Mouse (Mus musculus) ovary, postnatal 36 days (tissue): ENCODE measurements around the gene Usp47.
A peak's percentile ranks its signal among the peaks of the same experiment; 100 is the strongest.
"Not testable (repeated sequence)": the region's sequence is repeated elsewhere in the genome, so short reads cannot be mapped to it uniquely, and the experiment has no call there.

Source experiments
- DNase-seq: peaks from one replicate; pipeline ENCODE4 v3.0.0; 2022; ENCODE audit warnings: low spot score, mixed read lengths

Usp47 gene

GRCm38 (mm10) chr7:112040271-112040670, 17.0 kb downstream of the Usp47 start:
- DNase-seq = no peak

GRCm38 (mm10) chr7:112042758-112043157, 19.5 kb downstream of the Usp47 start:
- no peak for DNase-seq

GRCm38 (mm10) chr7:112045249-112045648, 21.9 kb downstream of the Usp47 start:
- DNase-seq = no peak

GRCm38 (mm10) chr7:112045794-112046388, 22.6 kb downstream of the Usp47 start:
- DNase-seq = no peak

- DNase-seq = no peak
Measured at GRCm38 (mm10) chr7:112048643-112049042, 25.3 kb downstream of the Usp47 start.

- no peak for DNase-seq
Measured at GRCm38 (mm10) chr7:112053667-112054066, 30.4 kb downstream of the Usp47 start.

- no peak for DNase-seq
Measured at GRCm38 (mm10) chr7:112055901-112056625, 32.8 kb downstream of the Usp47 start.

- no peak for DNase-seq
Measured at GRCm38 (mm10) chr7:112074868-112075267, 51.6 kb downstream of the Usp47 start.

GRCm38 (mm10) chr7:112082636-112083035, 59.3 kb downstream of the Usp47 start:
- DNase-seq = no peak

- DNase-seq = no peak
Measured at GRCm38 (mm10) chr7:112084222-112084621, 60.9 kb downstream of the Usp47 start.

GRCm38 (mm10) chr7:112085062-112085461, 61.8 kb downstream of the Usp47 start:
- DNase-seq = peak; percentile 80

GRCm38 (mm10) chr7:112086186-112086585, 62.9 kb downstream of the Usp47 start:
- no peak for DNase-seq

- DNase-seq = not testable (repeated sequence)
Measured at GRCm38 (mm10) chr7:112094923-112095322, 71.6 kb downstream of the Usp47 start.

- DNase-seq = no peak
Measured at GRCm38 (mm10) chr7:112100887-112101286, 77.6 kb downstream of the Usp47 start.

GRCm38 (mm10) chr7:112102933-112103332, 79.6 kb downstream of the Usp47 start:
- DNase-seq = no peak

- no peak for DNase-seq
Measured at GRCm38 (mm10) chr7:112103816-112104215, 80.5 kb downstream of the Usp47 start.

GRCm38 (mm10) chr7:112108757-112109156, 85.5 kb downstream of the Usp47 start:
- no peak for DNase-seq

- no peak for DNase-seq
Measured at GRCm38 (mm10) chr7:112110638-112111372, 87.5 kb downstream of the Usp47 start.

GRCm38 (mm10) chr7:112117501-112117900, 94.2 kb downstream of the Usp47 start:
- DNase-seq = no peak

GRCm38 (mm10) chr7:112118086-112118485, 94.8 kb downstream of the Usp47 start:
- no peak for DNase-seq

GRCm38 (mm10) chr7:112119248-112119647, 95.9 kb downstream of the Usp47 start:
- DNase-seq = no peak

- DNase-seq = no peak
Measured at GRCm38 (mm10) chr7:112120861-112121810, 97.8 kb downstream of the Usp47 start.
